Mouse (Mus musculus) ES-E14 (cell line): ENCODE results near the gene Smad5.

Experiments used
- CHD2 ChIP-seq: IDR thresholded peaks from 2 replicates; pipeline ENCODE4 v1.6.1; 2014; ENCODE audit warnings: mild to moderate bottlenecking, low read depth, low read length, inconsistent platforms
- HCFC1 ChIP-seq: IDR thresholded peaks from 2 replicates; pipeline ENCODE4 v1.6.1; 2012; ENCODE audit warnings: low read length, inconsistent platforms, borderline replicate concordance; ENCODE audit not compliant: insufficient read depth
- MAFK ChIP-seq: IDR thresholded peaks from 2 replicates; pipeline ENCODE4 v1.6.1; 2014; ENCODE audit warnings: mild to moderate bottlenecking, low read depth, low read length, inconsistent platforms; ENCODE audit not compliant: insufficient read depth

DNA sequence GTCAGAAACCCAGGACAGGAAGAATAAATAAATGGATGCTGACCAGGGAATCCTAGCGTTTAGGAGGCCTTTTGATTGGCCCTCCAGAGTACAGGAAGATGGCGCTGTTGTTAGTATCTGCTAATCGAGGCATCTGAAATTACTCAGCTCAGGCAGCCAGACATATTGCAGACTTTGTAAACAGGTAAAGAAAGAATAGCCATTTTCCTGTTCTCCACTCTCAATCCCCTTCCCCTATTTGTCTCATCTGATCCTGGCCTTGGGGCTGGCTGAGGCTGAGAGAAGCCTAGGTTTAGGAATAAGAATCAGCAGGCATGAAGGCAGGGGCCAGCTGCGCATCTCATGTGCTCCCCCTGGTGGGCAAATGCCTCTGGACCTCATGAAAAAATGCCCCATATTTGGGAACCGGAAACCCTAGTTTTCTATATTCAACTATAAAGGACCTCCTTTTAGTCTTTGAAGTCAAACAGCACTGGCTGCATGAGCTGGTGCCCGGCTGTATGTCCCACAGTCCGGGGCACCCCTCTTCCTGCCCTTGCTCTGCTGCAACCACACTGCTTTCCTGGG, 44.8 kb upstream of the Smad5 start:
- TF ChIP-seq HCFC1 (no peak), MAFK (no peak), CHD2 (no peak)
